Mouse (Mus musculus) thymus, postnatal 0 days (tissue): ENCODE measurements around the gene Mrps6. TPM values are rescaled to one million over a fixed set of nuclear protein-coding genes. Genes with fewer than 3 reads are reported as not detected.
"Not testable (repeated sequence)": the region's sequence is repeated elsewhere in the genome, so short reads cannot be mapped to it uniquely, and the experiment has no call there.

Experiments
- DNase-seq: peaks from one replicate; pipeline ENCODE4 v3.0.0-alpha.2; 2015; ENCODE audit warnings: low spot score
- polyA plus RNA-seq: library from polyadenylated mRNA; unstranded; fragments of >200 nt; fragmentation: Nextera tagmentation; extraction: Ambion mirVana; gene quantifications from 2 replicates; pipeline ENCODE4 v1.2.1, GENCODE M21; 2015

Mrps6 gene
- polyA plus RNA-seq, 1 experiment from 2014 or later: 119 TPM

DNA sequence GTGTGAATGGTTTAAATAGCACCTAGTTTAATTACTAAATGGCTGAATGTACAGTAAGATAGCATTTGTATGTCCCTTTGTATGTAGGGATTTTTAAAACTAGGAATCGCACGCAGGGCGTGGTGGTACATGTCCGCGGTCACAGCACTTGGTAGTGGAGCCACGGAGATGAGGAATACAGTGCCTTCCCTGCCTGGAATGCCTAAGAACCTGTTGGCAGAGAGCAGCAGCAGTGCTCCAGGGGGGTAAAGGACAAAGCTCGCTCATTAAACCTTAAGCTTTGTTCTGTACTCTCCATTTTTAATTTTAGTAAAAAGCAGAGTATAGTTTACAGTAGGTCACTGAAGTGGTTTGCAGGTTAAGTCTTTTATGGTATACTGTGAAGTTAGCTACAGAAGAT lies 3.5 kb downstream of the Mrps6 start:
- no peak for DNase-seq

DNA sequence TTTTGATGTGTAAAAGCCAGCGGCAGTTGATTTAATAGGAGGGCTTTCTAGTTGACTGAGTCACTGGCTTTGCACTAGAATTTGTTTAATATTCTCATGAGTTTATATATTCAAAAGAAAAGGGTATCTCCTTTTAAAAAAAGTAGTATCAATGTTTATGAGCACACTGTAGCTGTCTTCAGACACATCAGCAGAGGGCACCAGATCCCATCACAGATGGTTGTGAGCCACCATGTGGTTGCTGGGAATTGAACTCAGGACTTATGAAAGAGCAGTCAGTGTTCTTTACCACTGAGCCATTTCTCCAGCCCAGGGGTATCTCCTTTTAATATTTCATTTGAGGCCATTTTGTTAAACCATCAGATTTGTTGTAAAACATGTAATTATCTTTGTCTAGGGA lies 4.8 kb downstream of the Mrps6 start:
- no peak for DNase-seq

DNA sequence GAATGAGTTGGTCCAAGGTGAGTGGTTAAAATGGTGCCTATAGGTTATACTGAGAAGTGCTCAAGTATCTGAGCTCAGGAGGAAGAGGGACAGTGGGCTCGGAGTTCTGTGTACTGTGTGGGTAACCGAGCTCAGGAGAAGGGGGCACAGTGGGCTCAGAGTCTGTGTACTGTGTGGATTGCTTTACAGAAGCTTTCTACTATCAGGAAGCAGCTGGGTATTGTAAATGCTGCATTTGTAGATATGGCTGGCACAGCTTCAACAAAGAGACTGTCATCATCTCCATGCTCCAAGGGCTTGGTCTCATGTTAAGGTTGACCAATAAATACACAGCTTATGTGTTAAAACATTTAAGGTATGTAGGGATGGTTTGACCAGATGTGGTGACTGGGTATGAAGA lies 6.7 kb downstream of the Mrps6 start:
- no peak for DNase-seq

DNA sequence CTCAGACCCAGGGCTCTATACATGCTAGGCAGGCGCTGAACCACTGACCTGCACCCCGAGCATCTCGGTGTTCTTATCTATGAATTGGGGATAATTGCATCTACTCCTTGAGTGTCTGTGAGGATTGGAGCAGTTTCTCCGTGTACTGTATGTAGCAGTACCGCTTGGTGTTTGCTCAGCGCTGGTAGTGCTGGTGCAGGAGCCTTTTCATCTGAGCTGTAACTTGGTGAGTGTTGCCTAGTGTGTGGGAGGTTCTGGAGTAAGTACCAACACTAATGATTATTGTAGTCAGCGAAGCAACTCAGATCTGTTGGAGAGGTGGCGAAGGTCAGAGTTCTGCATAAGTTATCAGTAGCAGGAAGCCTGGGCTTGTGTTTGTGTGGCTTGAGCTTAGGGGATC lies 12.3 kb downstream of the Mrps6 start:
- DNase-seq: no peak

DNA sequence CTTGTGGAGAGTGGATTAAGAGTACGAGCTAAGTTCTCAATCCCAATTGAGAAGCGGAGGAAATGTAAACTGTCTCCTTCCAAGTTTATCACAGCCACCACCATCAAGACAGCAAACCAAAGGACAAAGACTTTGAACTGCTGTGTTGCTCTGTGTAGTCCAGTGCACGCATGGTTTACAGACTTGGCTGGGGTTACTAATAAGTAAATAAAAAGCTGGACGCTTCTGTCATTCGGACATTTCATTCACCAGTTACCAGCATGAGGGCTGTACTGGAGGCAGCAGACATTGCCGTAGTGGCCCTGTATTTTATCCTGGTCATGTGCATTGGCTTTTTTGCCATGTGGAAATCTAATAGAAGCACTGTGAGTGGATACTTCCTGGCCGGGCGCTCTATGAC lies 18.7 kb downstream of the Mrps6 start:
- DNase-seq: no peak

DNA sequence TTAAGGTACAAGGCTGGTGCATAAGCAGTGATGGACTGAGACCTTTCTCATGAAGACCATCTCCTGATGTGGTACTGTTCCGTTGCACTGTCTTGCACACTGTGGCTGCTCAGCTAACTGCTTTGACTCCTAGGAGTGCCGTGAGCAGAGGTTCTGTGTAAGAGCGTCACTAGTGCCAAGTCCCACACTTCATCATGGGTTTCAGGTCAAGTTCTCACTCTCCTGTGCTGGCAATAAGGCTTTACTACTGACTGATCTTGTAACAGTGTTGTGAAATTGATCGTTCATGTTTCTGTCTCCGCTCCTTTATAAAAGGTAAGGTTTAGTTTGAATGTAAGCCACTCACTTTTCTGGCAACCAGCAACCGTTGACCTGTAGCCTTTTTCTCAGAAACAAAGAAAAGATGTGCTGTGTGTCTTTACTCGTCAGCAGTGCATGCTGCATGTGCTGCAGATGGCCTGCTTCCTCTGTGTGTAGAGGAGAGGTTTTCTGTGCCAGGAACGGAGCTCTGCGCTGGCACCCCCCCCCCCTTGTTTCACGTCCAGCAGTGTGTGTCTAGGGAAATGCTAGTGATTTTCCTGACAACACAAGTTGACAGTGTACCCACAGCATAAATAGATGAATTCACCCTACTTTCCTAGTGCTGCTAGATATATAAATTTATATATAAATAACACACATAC lies 25.8 kb downstream of the Mrps6 start:
- no peak for DNase-seq

DNA sequence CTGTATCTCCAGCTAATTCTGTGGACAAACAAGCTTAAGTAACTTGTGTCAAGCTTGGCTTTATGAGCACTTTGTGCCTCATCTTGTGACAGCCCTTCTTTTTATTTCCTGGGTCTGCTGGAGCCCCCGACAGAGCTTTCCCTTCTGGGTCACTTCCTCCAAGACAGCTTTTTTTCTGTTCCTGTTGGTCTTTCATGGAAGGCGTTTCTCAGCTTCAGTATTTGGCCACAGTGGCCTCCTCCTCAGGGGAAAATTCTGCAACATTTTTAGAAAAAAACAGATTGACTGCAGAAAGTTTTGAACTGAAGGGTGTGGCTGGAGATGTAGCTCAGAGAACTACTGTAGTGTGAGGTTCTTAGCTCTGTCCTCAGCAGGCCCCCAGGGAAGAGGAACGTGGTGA lies 31.2 kb downstream of the Mrps6 start:
- DNase-seq: no peak

DNA sequence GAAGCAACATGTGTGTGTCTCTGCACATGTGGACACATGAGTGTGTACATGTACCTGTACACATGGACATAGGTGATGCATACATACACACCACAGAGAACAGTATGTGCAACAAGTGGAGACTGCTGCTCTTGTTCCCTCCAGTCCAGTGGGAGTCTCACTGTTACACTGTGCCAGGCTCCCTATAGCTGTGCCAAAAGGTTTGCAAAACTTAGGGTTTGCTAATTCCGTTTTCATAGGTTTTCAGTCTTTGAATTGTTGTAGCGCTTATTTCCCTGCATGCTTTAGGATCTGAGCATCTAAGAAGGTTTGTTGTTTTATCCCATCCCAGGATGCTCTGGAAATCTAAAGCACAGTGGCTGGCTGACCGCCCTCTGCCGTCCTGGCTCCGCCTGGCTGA lies 33.8 kb downstream of the Mrps6 start:
- DNase-seq: no peak

DNA sequence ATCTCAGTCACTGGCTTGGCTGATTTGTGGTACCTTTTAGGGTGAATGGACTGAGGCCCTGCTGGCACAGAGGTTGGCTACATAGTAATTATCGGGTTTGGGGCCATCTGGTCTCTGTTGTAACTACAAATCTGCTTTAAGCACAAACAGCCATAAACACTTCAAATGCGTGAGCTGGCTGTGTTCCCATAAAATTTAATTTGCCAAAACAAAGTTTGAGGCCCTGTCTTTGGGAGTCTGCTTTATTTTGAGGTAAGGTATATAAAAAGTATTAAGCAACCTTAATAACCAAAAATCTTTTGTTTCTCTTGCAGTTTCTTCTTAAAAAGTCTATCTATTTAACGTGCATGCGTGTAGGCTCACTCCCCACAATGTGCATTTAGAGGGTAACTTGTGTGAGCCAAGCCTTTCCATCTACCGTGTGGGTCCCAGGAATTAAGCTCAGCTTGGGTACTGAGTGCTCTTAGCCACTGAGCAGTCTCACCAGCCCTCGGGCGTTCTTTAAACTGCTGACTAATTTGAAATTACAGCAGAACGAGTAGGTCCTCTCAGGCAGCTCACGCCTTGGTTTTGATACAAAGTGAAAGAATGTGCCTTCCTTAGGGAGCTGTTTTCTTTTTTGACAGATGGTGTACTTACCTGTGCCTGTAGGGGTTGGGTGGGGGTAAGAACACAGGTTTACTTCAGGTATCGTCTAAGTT lies 40.4 kb downstream of the Mrps6 start:
- no peak for DNase-seq

DNA sequence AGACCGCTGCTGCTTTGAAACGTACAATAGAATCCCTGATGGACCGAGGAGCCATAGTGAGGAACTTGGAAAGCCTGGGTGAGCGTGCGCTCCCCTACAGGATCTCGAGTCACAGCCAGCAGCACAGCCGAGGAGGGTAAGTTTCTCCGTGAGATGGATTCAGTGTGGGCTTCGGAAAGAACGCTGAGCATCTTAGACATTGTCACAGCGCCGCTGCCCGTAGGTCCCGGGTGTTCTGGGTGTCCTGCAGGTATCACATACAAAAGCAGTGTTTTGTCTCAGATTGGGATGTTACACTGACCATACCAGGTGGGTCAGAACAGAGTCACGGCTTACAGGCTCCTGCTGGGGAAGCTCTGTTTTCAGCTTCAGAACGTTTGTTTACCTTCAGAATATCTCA lies 41.5 kb downstream of the Mrps6 start:
- DNase-seq: no peak

DNA sequence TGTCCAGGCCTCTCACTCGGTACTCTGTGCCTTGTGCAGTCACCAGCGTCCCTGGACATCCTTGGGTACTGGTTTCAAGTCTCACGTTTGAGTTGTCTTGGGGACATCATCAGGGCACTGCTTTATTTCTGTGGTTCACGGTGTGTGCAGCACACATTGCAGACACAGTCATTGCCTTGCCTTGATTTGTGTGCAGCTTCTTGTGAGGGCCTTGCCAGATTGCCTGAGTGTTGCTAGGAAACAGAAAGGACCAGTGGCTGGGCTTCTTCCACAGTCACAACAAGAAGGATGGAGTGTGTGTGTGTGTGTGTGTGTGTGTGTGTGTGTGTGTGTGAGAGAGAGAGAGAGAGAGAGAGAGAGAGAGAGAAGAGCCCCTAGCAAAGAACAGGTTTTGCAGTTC lies 42.0 kb downstream of the Mrps6 start:
- no peak for DNase-seq

DNA sequence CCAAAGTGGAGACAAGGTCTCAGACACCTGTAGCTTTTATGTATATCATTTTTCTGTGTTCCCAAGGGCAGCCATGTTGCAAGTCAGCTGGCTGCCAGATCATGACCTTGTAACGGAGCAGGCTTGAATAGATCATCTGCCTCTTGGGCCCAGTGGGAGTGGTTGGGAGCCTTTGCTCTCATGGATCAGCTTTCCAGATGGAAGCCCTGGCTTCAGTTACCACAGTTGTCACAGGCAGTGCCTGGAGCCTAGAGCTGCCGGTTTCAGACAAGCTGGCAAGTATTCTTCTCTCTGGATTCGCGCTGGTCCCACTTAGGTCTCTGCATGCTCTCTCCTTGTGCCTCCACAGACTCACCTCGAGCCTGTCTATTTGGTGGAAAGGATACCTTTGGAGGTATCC lies 44.0 kb downstream of the Mrps6 start:
- no peak for DNase-seq

DNA sequence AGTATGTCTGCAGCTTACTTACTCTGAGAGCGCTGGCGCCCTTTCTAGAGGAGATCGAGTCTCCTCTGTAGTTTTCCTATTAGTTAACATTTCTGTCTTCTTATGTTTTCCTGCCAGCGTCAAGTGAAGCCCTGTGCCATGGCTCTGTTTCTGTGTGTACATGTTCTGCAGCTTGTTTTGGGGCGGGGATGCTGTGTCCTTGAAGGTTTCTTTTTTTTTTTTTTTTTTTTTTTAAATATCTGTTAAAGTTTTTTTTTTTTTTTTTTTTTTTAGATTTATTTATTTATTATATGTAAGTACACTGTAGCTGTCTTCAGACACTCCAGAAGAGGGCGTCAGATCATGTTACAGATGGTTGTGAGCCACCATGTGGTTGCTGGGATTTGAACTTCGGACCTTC lies 44.9 kb downstream of the Mrps6 start:
- not testable (repeated sequence) for DNase-seq

DNA sequence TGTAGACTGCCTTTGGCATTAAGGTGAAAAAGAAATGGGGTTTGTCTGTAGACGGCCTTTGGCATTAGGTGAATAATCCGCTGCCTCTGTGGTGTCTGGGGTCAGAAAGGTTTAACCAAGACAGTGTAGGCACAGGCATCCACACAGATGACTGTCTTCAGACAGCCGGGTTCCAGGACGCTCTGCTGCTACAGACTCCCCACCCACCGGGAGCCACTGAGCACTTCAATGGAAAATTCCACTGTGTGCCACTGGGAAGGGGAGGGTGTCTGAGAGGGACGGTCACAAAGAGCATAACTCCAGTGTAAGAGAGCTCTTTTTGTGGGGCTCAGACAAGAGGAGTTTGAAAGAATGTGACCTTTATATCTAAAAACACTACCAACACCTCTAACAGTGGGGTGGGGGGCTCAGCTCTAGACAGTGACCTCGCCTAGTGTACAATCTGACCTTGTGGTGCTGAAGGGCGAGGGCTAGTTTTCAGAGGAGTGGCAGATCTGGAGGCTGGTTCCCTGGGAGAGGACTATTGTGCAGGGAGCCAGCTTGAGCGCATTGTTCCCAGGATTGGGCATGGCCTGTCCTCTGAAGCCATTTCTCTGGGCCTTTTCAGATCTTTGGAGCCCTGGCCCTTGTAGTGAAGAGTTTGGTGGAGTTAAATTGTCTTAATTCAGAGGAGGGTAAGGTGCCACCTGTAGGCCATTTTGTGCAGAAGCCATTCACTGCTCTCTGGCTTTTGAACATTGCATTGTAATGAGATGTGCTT lies 45.7 kb downstream of the Mrps6 start:
- DNase-seq: no peak

DNA sequence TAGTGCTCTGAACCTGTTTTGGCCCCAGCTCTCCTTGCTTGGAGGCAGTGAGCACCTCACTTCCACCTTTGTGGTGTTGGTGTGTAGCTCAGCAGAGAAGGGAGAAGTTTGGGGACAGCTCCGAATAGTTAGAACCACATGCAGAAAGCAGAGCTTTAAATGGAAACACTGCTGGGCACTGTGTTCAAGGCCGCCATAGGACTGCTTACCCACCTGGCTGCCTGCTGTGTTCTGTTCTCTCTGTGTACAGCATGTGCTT lies 46.2 kb downstream of the Mrps6 start:
- no peak for DNase-seq

DNA sequence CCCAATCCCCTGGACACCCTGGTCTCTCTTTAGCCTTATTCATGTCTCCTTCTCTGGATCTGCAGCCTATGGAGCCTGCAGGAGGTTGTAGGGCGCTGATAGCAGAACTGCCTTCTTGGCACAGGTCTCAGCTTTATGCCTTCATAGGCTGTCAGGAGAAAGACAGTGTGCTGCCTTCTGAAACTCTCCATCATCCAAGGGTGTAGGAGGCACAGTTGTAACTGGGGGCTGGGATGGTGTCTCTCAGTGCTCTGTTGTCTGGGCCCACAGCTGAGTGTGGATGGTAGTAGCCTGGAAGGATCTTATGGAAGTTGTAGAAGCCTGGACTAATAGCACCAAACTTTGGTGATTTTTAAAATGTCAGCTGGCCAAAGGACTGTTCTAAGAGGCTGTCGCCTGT lies 46.9 kb downstream of the Mrps6 start:
- no peak for DNase-seq

DNA sequence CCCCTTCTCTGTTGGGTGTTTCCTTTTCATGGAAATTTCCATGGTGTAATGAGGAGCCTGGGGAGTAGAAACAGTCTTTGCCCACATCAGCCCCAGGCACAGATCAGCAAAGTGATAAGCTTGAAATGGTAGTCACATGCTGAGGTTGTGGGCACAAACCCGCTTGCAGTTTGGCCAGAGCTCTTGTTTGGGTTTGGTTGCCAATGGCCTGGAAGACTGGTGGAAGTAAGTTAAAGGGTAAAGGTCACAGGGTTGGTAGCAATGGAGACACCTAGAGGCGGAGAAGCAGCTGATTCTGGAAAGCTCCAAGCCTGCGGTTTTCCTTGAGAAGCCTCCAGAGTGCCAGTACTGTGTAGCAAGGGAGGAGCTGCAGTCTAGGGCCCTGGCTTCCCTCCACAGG lies 47.6 kb downstream of the Mrps6 start:
- no peak for DNase-seq

DNA sequence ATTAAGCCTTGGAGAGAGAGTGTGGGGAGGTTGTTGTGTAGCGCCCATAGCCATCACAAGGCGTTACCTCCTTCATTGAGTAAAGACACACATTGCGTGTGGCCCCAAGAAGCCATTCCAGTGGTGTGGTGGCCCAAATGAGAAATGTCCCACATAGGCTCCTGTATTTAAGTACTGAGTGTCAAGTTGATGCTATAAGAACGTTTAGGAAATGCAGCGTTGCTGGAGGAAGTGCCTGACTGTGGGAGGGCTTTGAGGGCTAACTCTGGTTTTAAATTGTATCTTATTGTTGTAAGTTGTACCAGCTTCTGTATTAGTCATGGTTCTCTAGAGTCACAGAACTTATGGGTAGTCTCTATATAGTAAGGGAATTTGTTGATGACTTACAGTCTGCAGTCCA lies 49.3 kb downstream of the Mrps6 start:
- no peak for DNase-seq

DNA sequence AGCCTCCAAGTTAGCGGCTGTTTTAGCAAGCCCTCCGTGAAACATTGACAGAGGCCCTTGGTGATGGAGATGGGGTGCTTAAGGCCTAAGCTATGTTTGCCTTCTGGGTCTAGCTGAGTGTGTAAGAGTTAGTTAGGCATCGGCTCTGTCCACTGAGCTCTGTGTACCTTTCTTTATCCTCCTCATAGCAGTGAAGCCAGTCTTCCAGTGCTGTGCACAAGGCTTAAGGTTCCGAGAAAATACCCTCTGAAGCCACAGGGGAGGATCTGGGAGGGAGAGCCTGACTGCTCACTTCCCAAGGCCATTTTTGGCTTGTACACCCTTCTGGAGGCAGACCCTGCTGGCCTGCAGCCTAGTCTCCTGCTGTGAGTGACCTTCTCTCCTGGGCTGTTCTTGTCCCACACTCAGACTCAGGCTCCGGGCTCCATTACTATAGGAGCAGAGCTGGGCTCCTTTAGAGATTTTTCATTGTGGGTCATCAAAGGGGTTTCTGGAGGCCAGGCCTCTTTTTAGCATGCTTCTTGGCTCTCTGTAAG lies 56.7 kb downstream of the Mrps6 start:
- DNase-seq: no peak

DNA sequence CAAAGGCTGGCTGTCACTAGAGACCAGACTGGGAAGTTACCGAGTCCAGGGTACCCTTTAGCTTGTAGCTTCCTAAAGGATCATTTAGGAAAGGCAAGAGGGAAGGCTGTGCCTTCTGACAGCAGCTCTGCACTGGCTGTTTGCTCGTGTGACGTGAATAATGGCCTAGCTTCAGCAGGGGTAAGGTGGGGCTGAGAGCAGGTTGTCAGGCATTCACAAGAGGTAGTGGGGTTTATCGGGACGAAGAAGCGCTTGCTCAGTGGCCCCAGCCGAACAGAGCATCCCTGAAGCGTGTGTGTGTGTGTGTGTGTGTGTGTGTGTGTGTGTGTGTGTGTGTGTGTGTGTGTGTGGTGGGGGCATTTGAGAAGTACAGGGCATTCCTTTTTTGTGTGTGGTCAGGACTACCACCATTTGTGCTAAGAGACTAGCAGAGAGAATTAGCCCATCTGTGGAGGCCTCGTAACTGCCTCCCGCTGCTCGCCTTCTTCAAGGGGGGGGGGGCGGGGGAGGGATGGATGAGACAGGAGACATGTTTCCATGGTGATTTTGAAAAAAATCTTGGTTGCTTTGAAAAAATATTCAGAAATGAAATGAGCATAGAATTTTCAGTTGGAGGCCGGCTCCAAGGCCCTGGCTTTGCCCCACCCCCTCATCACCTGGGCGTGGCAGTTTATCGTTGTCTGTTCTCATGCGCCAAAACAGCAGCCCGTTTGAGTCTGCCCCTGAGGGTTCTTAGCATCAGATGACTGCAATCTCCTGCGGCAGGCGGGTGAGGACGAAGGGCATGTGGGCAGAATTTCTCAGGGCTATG lies 57.7 kb downstream of the Mrps6 start:
- DNase-seq: no peak

DNA sequence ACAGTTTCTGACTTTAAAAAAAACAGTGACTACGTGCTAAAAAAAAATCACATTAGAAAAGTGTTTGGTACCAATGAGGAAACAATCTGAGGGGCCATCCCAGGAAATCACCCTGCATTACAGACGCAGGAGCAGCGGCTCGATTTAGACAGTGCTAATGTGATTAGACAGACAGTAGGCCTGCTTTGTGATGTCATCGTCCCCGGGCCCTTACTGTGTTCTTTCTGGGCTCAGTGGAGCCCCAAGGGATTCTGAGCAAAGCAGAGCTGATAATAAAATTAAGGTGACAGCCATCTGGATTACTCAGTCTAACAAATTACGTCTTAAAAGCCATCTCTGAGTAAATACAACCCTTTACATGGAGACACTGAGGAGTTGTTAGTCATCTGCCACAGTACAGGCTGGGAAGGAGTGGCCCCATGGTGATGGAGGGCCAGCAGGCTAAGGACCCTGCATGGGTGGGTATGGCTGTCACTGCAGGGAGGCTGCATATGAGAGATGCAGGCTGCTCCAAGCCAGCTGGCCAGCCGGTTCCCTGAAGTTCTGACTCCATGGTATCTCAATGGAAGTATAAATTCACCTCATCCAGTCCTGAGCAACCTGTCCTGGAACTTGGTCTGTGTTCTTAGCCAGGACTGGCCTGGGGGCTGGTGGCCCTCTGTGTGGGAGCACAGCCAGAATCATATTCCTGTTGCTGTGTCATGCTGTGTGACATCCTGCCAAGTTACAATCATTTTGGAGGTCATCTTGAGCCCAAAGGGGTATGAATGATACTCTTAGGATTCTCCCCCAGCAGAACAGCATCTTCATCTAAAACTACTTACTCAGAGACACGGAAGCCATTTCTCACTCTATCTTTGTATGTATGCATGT lies 59.5 kb downstream of the Mrps6 start:
- no peak for DNase-seq
